Mouse (Mus musculus): Measurements from ENCODE around the gene Lrsam1.

DNA sequence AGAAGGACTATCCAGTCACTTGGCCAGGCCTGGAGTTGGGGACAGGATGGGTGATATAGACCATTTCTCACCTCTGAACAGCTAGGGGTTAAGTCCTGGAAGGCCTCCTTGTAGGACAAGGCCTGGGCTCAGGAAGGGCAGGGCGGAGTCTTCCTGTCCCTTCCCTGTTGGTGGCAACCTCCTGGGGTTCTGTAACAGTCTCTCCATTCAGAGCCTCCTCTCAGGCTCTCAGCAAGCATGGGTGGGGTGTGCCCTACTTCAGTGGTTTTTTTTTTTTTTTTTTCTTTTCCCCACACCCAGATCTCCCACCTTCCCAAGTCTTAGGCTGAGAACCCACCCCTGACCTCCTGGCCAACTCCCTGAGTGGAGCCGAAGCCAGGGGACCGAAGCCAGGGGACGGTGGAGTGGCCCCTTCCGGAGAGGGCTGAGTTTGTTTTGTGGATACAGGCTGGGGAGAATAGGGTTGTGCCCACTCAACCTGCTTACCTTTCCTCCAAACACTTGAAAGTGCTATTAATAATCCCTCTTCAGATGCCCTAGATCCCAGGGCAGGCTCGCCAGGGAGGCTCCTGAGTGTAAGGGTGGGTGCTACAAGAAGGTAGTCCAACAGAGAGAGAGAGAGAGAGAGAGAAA, 83.5 kb downstream of the Lrsam1 start:
- TF ChIP-seq CTCF (IDR thresholded peaks at IDR 0.05; ENCODE audit: borderline replicate concordance, insufficient read depth, low read depth, low read length) (no peak), POLR2A (IDR thresholded peaks at IDR 0.05; ENCODE audit: borderline replicate concordance, insufficient read depth, low read length) (no peak)

Data from cerebellum, adult 2 months (tissue).